Comparison of ENCODE assay signal across 24 mouse cellular contexts in genomic region chr14:14684771-14685170, GRCm38 (mm10). TPM values are rescaled to one million over a fixed set of nuclear protein-coding genes. Genes with fewer than 3 reads are reported as not detected.
DNase-seq lines count a peak whose midpoint lies in the region; TF ChIP-seq lines count a peak whose summit lies in the region.
"Had no signal": no experiment of that assay in that cellular context is flagged by ENCODE, and none has a peak within 500 bp of the region (broad histone marks: within the 10 kb centered on the region; RNA-seq: fewer than 3 reads in every experiment).

No protein-coding gene starts in this region.

- no peaks in the 10 kb centered on the region; the same call in 1 of the 2 replicates for H3K4me1 ChIP-seq in bone marrow, adult 2 months (ENCODE audit: control insufficient read depth, insufficient read depth, low read length)
- no peaks in the 10 kb centered on the region for H3K4me1 ChIP-seq in kidney, adult 2 months (ENCODE audit: control insufficient read depth, insufficient read depth, low read length)
- H3K4me1 ChIP-seq: heart, embryonic 13.5 days; hindbrain, embryonic 13.5 days; midbrain, embryonic 12.5 days had no signal

- 6% methylated on average over 4 of the region's 4 CpGs for WGBS in bone marrow, adult 2 months
- 2% methylated on average over 4 of the region's 4 CpGs for WGBS in macrophage (ENCODE audit: missing documents)
- 80% methylated on average over 4 of the region's 4 CpGs for WGBS in kidney, adult 2 months

- peak overlapping the region; percentile 33; the same call in 1 of the 2 replicates for H3K27ac ChIP-seq in bone marrow, adult 2 months (ENCODE audit: control insufficient read depth, insufficient read depth, low read depth, low read length, poor library complexity)
- H3K27ac ChIP-seq in macrophage = peak overlapping the region; percentile 69
- H3K27ac ChIP-seq in kidney, adult 2 months (ENCODE audit: insufficient read depth, low read depth, low read length) = no peak overlapping the region
- H3K27ac ChIP-seq: heart, embryonic 13.5 days; hindbrain, embryonic 13.5 days; liver, embryonic 13.5 days; midbrain, embryonic 12.5 days had no signal

- no peak overlapping the region for H3K4me3 ChIP-seq in bone marrow, adult 2 months (replicated peaks; ENCODE audit: control insufficient read depth, low read depth, low read length)
- H3K4me3 ChIP-seq in macrophage (ENCODE audit: inconsistent target) = no peak overlapping the region
- no peak overlapping the region for H3K4me3 ChIP-seq in kidney, adult 2 months (ENCODE audit: insufficient read depth, low read depth, low read length)
- H3K4me3 ChIP-seq: heart, embryonic 13.5 days; hindbrain, embryonic 13.5 days; liver, embryonic 13.5 days; midbrain, embryonic 12.5 days had no signal

- peak; percentile 10 for DNase-seq in lung, postnatal 25 days (ENCODE audit: low spot score)
- no peak for DNase-seq in lung, postnatal 4 days
- DNase-seq in splenic B cell, adult 2 months (ENCODE audit: low read depth, low spot score) = peak; percentile 74
- DNase-seq in gastrocnemius, adult 8-10 months (ENCODE audit: low spot score in 2 of 2) = no peak
- DNase-seq in kidney, adult 2 months = no peak
- DNase-seq: adrenal gland, adult 2 months; cerebellum, adult 18-20 months; cerebellum, postnatal 25 days; embryo, embryonic 11 days; gastrocnemius, postnatal 10 days; heart, postnatal 14 days; kidney, adult 18-20 months; kidney, postnatal 14 days; liver, embryonic 13.5 days; lung, embryonic 14.5 days; thymus, adult 18-20 months; thymus, postnatal 36 days had no signal

- no peaks in the 10 kb centered on the region for H3K27me3 ChIP-seq in splenic B cell, adult 2 months (ENCODE audit: control insufficient read depth, insufficient read depth, low read length, poor library complexity, severe bottlenecking)
- H3K27me3 ChIP-seq in kidney, adult 2 months (replicated peaks; ENCODE audit: control insufficient read depth, insufficient read depth, low read length) = no peaks in the 10 kb centered on the region
- H3K27me3 ChIP-seq: heart, embryonic 13.5 days; hindbrain, embryonic 13.5 days; liver, embryonic 13.5 days; midbrain, embryonic 12.5 days; Patski had no signal

- no peak for TF ChIP-seq CTCF in bone marrow, adult 2 months (IDR thresholded peaks at IDR 0.05; ENCODE audit: control insufficient read depth, insufficient read depth, low read length)
- no peak for TF ChIP-seq CTCF in kidney, adult 2 months (conservative IDR thresholded peaks at IDR 0.05; ENCODE audit: insufficient read depth, insufficient read length, low read depth, low read length)

- no peak for TF ChIP-seq POLR2A in bone marrow, adult 2 months (IDR thresholded peaks at IDR 0.05; ENCODE audit: borderline replicate concordance, control insufficient read depth, low read depth, low read length)
- TF ChIP-seq POLR2A in kidney, adult 2 months (IDR thresholded peaks at IDR 0.05; ENCODE audit: low read depth, low read length) = no peak

- H3K36me3 ChIP-seq in macrophage (ENCODE audit: inconsistent target) = no peaks in the 10 kb centered on the region
- no peaks in the 10 kb centered on the region for H3K36me3 ChIP-seq in splenic B cell, adult 2 months (ENCODE audit: control insufficient read depth, insufficient read depth, low read length, poor library complexity, severe bottlenecking)
- no peaks in the 10 kb centered on the region for H3K36me3 ChIP-seq in kidney, adult 2 months (ENCODE audit: control insufficient read depth, insufficient read depth, low read length)
- H3K36me3 ChIP-seq: G1E; heart, embryonic 13.5 days; hindbrain, embryonic 13.5 days; liver, embryonic 13.5 days; midbrain, embryonic 12.5 days had no signal

- H3K79me2 ChIP-seq in macrophage (ENCODE audit: inconsistent target) = no peaks in the 10 kb centered on the region

RNA-seq across cellular contexts. Expression of gene Slc4a7, which starts 17.3 kb away (rescaled TPM):
- 5.6 and 11.0 TPM in 2 replicates for polyA plus RNA-seq in bone marrow, adult 2 months (2011; ENCODE audit: insufficient read depth, insufficient read length, low replicate concordance, missing spikeins)
- 100 to 1,000 TPM in 11 of 26 experiments, 10 to 100 TPM in 15; 60.9 to 557 (median 89.9) TPM for total RNA-seq in macrophage (2018; cell fraction: chromatin; rRNA removed)
- 10 to 100 TPM in 21 of 26 experiments, 1 to 10 TPM in 5; 8.0 to 42.1 (median 12.5) TPM for total RNA-seq in macrophage (2018; cell fraction: cytosol; rRNA removed)
- total RNA-seq in macrophage (2018; cell fraction: nucleus; rRNA removed) = 100 to 1,000 TPM in 6 of 26 experiments, 10 to 100 TPM in 20; 36.3 to 375 (median 59.2) TPM
- polyA plus RNA-seq in macrophage (2018) = 4.6 to 16.9 TPM (median 7.7 TPM) in 3 replicates
- total RNA-seq in gastrocnemius, adult 8-10 months (2022) = 1 to 10 TPM; 6.9 to 9.8 (median 7.4) TPM
- polyA plus RNA-seq in kidney, adult 2 months (2012; rRNA removed) = 1.5 and 2.2 TPM in 2 replicates

Comparison
In these comparisons a context has a peak if more than half of its experiments do, and no peak if none do; other contexts are left out.
1. DNase-seq: peak in lung, postnatal 25 days (single experiment) and splenic B cell, adult 2 months (single experiment); none in lung, postnatal 4 days (0 of 2), gastrocnemius, adult 8-10 months (0 of 2) and kidney, adult 2 months (single experiment).